ENCODE assay signal across 1 mouse cellular context in genomic region chr7:24396832-24397231, GRCm38 (mm10).
A peak's percentile ranks its signal among the peaks of the same experiment; 100 is the strongest.
TF ChIP-seq lines count a peak whose summit lies in the region.

No protein-coding gene starts in this region.

TF ChIP-seq in MEL, 35 proteins besides CTCF, POLR2A, EP300 and RAD21:
- TF ChIP-seq ELF1 (IDR thresholded peaks at IDR 0.05; ENCODE audit: low read depth, low read length) = no peak
- TF ChIP-seq GABPA (IDR thresholded peaks at IDR 0.05; ENCODE audit: low read depth, low read length) = no peak
- TF ChIP-seq USF2 (IDR thresholded peaks at IDR 0.05; ENCODE audit: borderline replicate concordance in 1 of 2, insufficient read depth in 1 of 2, low read depth in 1 of 2, low read length in 2 of 2) = no peak
- no peak for TF ChIP-seq POLR2AphosphoS5 (IDR thresholded peaks at IDR 0.05; ENCODE audit: borderline replicate concordance, low read depth, low read length)
- peak; percentile 86 for TF ChIP-seq TCF12 (IDR thresholded peaks at IDR 0.05; ENCODE audit: low read depth, low read length)
- TF ChIP-seq TBP (IDR thresholded peaks at IDR 0.05; ENCODE audit: low read depth, low read length) = no peak
- no peak for TF ChIP-seq BHLHE40 (IDR thresholded peaks at IDR 0.05; ENCODE audit: borderline replicate concordance, low read depth, low read length)
- peak; percentile 73 for TF ChIP-seq TAL1 (IDR thresholded peaks at IDR 0.05; ENCODE audit: low read length)
- TF ChIP-seq POLR2AphosphoS2 (IDR thresholded peaks at IDR 0.05; ENCODE audit: low read length) = peak; percentile 75; the same call in 1 of the 2 replicates
- no peak; the same call in 1 of the 2 replicates for TF ChIP-seq MXI1 (IDR thresholded peaks at IDR 0.05; ENCODE audit: low read depth, low read length)
- no peak for TF ChIP-seq E2F4 (IDR thresholded peaks at IDR 0.05; ENCODE audit: borderline replicate concordance, low read depth, low read length)
- peak; percentile 18 for TF ChIP-seq SIN3A (IDR thresholded peaks at IDR 0.05; ENCODE audit: low read length)
- no peak for TF ChIP-seq JUND (IDR thresholded peaks at IDR 0.05; ENCODE audit: low read depth, low read length)
- peak; percentile 20; the same call in 1 of the 2 replicates for TF ChIP-seq MAX (IDR thresholded peaks at IDR 0.05; ENCODE audit: low read length)
- TF ChIP-seq SMC3 (IDR thresholded peaks at IDR 0.05; ENCODE audit: low read depth, low read length) = no peak; the same call in 1 of the 2 replicates
- TF ChIP-seq ZC3H11A (IDR thresholded peaks at IDR 0.05; ENCODE audit: low read depth, low read length) = no peak
- TF ChIP-seq MAZ (IDR thresholded peaks at IDR 0.05; ENCODE audit: low read depth, low read length) = no peak
- peak; percentile 29; the same call in 1 of the 2 replicates for TF ChIP-seq RCOR1 (IDR thresholded peaks at IDR 0.05; ENCODE audit: low read depth, low read length)
- no peak for TF ChIP-seq MEF2A (IDR thresholded peaks at IDR 0.05; ENCODE audit: extremely low read depth, insufficient replicate concordance, low read depth, low read length, poor library complexity, severe bottlenecking)
- no peak for TF ChIP-seq ZKSCAN1 (IDR thresholded peaks at IDR 0.05; ENCODE audit: low read depth, low read length)
- TF ChIP-seq CHD2 (IDR thresholded peaks at IDR 0.05; ENCODE audit: low read length) = no peak
- TF ChIP-seq NRF1 (IDR thresholded peaks at IDR 0.05; ENCODE audit: insufficient read depth, low read depth, low read length, poor library complexity, severe bottlenecking) = no peak
- TF ChIP-seq ZNF384 (IDR thresholded peaks at IDR 0.05; ENCODE audit: low read depth, low read length) = no peak
- peak; percentile 55 for TF ChIP-seq ETS1 (IDR thresholded peaks at IDR 0.05; ENCODE audit: low read depth, low read length)
- no peak for TF ChIP-seq UBTF (IDR thresholded peaks at IDR 0.05; ENCODE audit: borderline replicate concordance, insufficient read depth, low read depth, low read length)
- TF ChIP-seq ZMIZ1 (IDR thresholded peaks at IDR 0.05; ENCODE audit: low read depth, low read length) = no peak
- peak; percentile 80 for TF ChIP-seq GATA1 (IDR thresholded peaks at IDR 0.05; ENCODE audit: low read depth, low read length)
- peak; percentile 26; the same call in 1 of the 2 replicates for TF ChIP-seq NELFE (IDR thresholded peaks at IDR 0.05; ENCODE audit: low read depth, low read length)
- TF ChIP-seq MYB (IDR thresholded peaks at IDR 0.05; ENCODE audit: low read depth, low read length) = no peak
- no peak for TF ChIP-seq HCFC1 (IDR thresholded peaks at IDR 0.05; ENCODE audit: low read depth, low read length)
